Mouse (Mus musculus): Measurements from ENCODE around the gene Osbpl10. TPM values are rescaled to one million over a fixed set of nuclear protein-coding genes. Genes with fewer than 3 reads are reported as not detected.

The Osbpl10 gene
- total and polyA plus RNA-seq, 2 experiments from 2014 or later, result 3.3 to 22.5 TPM

GRCm38 (mm10) chr9:114990421-114990820 lies 12.1 kb downstream of the Osbpl10 start:
- DNase-seq (ENCODE audit: low spot score) (no peak), ATAC-seq (no peak)
- 70% methylated on average over 10 of the region's 10 CpGs for WGBS
- H3K9me3 ChIP-seq (ENCODE audit: low read length), result no peaks in the 10 kb centered on the region
- H3K4me1 ChIP-seq (ENCODE audit: insufficient read depth, low read length), result peaks cover 6% of the 10 kb centered on the region; the same call in 1 of the 2 replicates
- H3K9ac ChIP-seq (replicated peaks; ENCODE audit: low read length), result no peak overlapping the region
- no peak overlapping the region for H3K27ac ChIP-seq
- H3K4me2 ChIP-seq (ENCODE audit: low read depth, low read length), result no peak overlapping the region
- H3K4me3 ChIP-seq (ENCODE audit: low read length), result no peak overlapping the region
- no peaks in the 10 kb centered on the region for H3K27me3 ChIP-seq (ENCODE audit: insufficient read depth, low read length)
- TF ChIP-seq CTCF (IDR thresholded peaks at IDR 0.05; ENCODE audit: low read depth), result no peak
- no peaks in the 10 kb centered on the region for H3K36me3 ChIP-seq (ENCODE audit: insufficient read depth, low read length)

GRCm38 (mm10) chr9:114992528-114992927 lies 14.2 kb downstream of the Osbpl10 start:
- Histone ChIP-seq H3K9me3 (ENCODE audit: low read length) (no peaks in the 10 kb centered on the region), H3K4me3 (ENCODE audit: low read length) (no peak overlapping the region), H3K9ac (replicated peaks; ENCODE audit: low read length) (no peak overlapping the region), H3K4me2 (ENCODE audit: low read depth, low read length) (no peak overlapping the region), H3K27ac (no peak overlapping the region), H3K36me3 (ENCODE audit: insufficient read depth, low read length) (no peaks in the 10 kb centered on the region), H3K4me1 (ENCODE audit: insufficient read depth, low read length) (peaks cover 6% of the 10 kb centered on the region; the same call in 1 of the 2 replicates), H3K27me3 (ENCODE audit: insufficient read depth, low read length) (no peaks in the 10 kb centered on the region)
- no peak for TF ChIP-seq CTCF (IDR thresholded peaks at IDR 0.05; ENCODE audit: low read depth)
- ATAC-seq, result no peak
- no peak for DNase-seq (ENCODE audit: low spot score)
- WGBS, result 88% methylated on average over 2 of the region's 2 CpGs

DNA sequence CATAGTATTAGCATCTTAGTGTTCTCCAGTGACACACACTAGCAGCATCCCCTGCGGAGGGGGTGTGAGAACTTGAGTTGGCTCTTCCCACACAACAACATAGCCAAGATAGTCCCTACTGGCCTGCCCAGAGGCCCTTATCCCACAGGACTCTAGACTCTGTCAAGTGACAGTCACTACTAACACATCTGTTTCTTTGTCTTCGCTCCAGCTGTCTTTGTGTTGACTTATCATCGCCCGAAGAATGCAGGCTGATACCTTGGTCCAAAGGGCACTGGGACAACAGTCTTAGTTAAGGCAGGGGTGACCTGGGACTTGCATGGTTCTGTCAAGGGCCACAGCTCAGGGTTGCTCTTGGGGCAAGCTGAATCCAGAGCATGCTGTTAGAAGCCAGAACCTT lies 16.9 kb downstream of the Osbpl10 start:
- Histone ChIP-seq H3K9ac (replicated peaks; ENCODE audit: low read length) (no peak overlapping the region), H3K27me3 (ENCODE audit: insufficient read depth, low read length) (no peaks in the 10 kb centered on the region), H3K4me1 (ENCODE audit: insufficient read depth, low read length) (no peaks in the 10 kb centered on the region), H3K4me2 (ENCODE audit: low read depth, low read length) (no peak overlapping the region), H3K4me3 (ENCODE audit: low read length) (no peak overlapping the region), H3K36me3 (ENCODE audit: insufficient read depth, low read length) (no peaks in the 10 kb centered on the region), H3K9me3 (ENCODE audit: low read length) (no peaks in the 10 kb centered on the region), H3K27ac (no peak overlapping the region)
- no peak for DNase-seq (ENCODE audit: low spot score)
- WGBS, result 88% methylated on average over 4 of the region's 4 CpGs
- no peak for ATAC-seq
- no peak for TF ChIP-seq CTCF (IDR thresholded peaks at IDR 0.05; ENCODE audit: low read depth)

DNA sequence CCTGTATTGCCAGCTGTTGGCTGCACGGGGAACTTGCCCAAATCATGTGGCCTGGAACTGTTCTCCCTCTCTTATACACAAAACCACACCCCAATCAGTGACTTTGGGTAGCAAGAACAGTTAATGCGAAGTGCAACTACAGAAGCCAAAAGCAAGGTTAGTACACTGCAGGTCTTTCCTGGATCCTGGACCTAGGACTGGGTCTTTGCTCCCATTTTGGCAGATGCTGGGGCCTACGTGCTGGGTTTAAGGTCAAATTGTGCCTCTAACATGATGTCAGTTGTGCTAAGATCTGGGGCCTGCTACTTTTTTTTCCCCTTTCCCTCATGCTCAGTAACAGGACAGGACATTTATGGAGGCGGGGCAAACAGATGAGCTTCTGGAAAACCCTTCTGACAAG lies 17.3 kb downstream of the Osbpl10 start:
- Histone ChIP-seq H3K9ac (replicated peaks; ENCODE audit: low read length) (no peak overlapping the region), H3K27me3 (ENCODE audit: insufficient read depth, low read length) (no peaks in the 10 kb centered on the region), H3K27ac (no peak overlapping the region), H3K4me3 (ENCODE audit: low read length) (no peak overlapping the region), H3K4me2 (ENCODE audit: low read depth, low read length) (no peak overlapping the region), H3K36me3 (ENCODE audit: insufficient read depth, low read length) (no peaks in the 10 kb centered on the region), H3K9me3 (ENCODE audit: low read length) (no peaks in the 10 kb centered on the region), H3K4me1 (ENCODE audit: insufficient read depth, low read length) (no peaks in the 10 kb centered on the region)
- no peak for TF ChIP-seq CTCF (IDR thresholded peaks at IDR 0.05; ENCODE audit: low read depth)
- no peak for ATAC-seq
- 89% methylated on average over 4 of the region's 4 CpGs for WGBS
- DNase-seq (ENCODE audit: low spot score), result no peak

DNA sequence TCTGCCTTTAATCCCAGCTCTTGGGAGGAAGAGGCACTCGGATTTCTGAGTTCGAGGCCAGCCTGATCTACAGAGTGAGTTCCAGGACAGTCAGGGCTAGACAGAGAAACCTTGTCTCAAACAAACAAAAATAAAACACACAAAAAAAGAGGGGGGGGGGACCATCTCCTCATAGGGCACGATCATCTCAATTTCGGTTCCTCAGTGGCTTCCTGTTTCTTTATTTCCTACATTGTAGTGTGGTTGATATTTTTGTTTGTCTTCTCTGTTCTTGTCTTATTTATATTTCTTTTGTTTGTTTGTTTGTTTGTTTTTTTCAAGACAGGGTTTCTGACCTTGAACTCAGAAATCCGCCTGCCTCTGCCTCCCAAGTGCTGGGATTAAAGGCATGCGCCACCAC lies 18.1 kb downstream of the Osbpl10 start:
- no peak for DNase-seq (ENCODE audit: low spot score)
- H3K4me2 ChIP-seq (ENCODE audit: low read depth, low read length), result no peak overlapping the region
- no peak overlapping the region for H3K4me3 ChIP-seq (ENCODE audit: low read length)
- no peak for ATAC-seq
- H3K27me3 ChIP-seq (ENCODE audit: insufficient read depth, low read length), result no peaks in the 10 kb centered on the region
- 95% methylated on average over 6 of the region's 6 CpGs for WGBS
- H3K9ac ChIP-seq (replicated peaks; ENCODE audit: low read length), result no peak overlapping the region
- H3K36me3 ChIP-seq (ENCODE audit: insufficient read depth, low read length), result no peaks in the 10 kb centered on the region
- no peaks in the 10 kb centered on the region for H3K4me1 ChIP-seq (ENCODE audit: insufficient read depth, low read length)
- no peaks in the 10 kb centered on the region for H3K9me3 ChIP-seq (ENCODE audit: low read length)
- no peak overlapping the region for H3K27ac ChIP-seq
- no peak for TF ChIP-seq CTCF (IDR thresholded peaks at IDR 0.05; ENCODE audit: low read depth)

DNA sequence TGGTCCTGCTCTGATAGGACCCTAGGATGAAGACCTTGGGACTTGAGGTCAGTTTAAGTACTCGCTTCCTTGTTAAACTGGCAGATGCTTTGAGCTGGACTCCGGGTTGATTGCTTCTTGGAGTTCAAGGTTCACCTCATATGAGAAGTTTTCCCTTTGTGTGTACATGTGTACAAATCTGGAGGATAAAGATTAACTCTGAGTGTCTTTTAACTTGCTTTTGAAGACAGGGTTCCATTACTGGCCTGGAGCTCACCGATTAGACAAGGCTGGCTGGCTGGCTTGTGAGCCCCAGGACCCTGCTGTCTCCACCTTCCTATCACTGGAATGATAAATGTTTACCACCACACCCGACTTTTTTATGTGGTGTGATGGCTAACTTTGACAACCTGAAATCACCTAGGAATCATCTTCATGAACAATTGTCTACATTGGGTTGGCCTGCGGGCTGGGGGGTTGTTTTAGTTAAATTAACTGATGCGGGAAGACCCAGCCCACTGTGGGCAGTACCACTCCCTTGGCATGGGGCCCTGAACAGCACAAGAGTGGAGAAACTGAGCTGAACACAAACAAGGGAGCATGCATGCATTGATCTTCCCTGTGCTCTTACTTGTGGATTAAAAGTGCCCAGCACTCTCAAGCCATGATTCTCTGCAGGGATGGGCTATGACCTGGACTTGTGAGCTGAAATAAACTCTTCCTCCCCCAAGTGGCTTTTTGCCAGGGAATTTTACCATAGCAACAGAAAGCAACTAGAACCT lies 20.8 kb downstream of the Osbpl10 start:
- Histone ChIP-seq H3K9me3 (ENCODE audit: low read length) (no peaks in the 10 kb centered on the region), H3K4me1 (ENCODE audit: insufficient read depth, low read length) (no peaks in the 10 kb centered on the region), H3K27me3 (ENCODE audit: insufficient read depth, low read length) (no peaks in the 10 kb centered on the region), H3K27ac (no peak overlapping the region), H3K4me2 (ENCODE audit: low read depth, low read length) (no peak overlapping the region), H3K36me3 (ENCODE audit: insufficient read depth, low read length) (no peaks in the 10 kb centered on the region), H3K4me3 (ENCODE audit: low read length) (no peak overlapping the region), H3K9ac (replicated peaks; ENCODE audit: low read length) (no peak overlapping the region)
- WGBS, result 85% methylated on average over 6 of the region's 6 CpGs
- DNase-seq (ENCODE audit: low spot score), result no peak
- ATAC-seq, result no peak
- TF ChIP-seq CTCF (IDR thresholded peaks at IDR 0.05; ENCODE audit: low read depth), result no peak

- Histone ChIP-seq H3K4me3 (ENCODE audit: low read length) (no peak overlapping the region), H3K9me3 (ENCODE audit: low read length) (no peaks in the 10 kb centered on the region), H3K36me3 (ENCODE audit: insufficient read depth, low read length) (no peaks in the 10 kb centered on the region), H3K9ac (replicated peaks; ENCODE audit: low read length) (no peak overlapping the region), H3K27ac (no peak overlapping the region), H3K4me1 (ENCODE audit: insufficient read depth, low read length) (no peaks in the 10 kb centered on the region), H3K4me2 (ENCODE audit: low read depth, low read length) (no peak overlapping the region), H3K27me3 (ENCODE audit: insufficient read depth, low read length) (no peaks in the 10 kb centered on the region)
- WGBS, result 49% methylated on average over 5 of the region's 5 CpGs
- ATAC-seq, result no peak
- TF ChIP-seq CTCF (IDR thresholded peaks at IDR 0.05; ENCODE audit: low read depth), result no peak
- DNase-seq (ENCODE audit: low spot score), result no peak
Observed at GRCm38 (mm10) chr9:114999771-115000146, 21.4 kb downstream of the Osbpl10 start.

Data from hindbrain, postnatal 0 days (tissue).